Mouse (Mus musculus) megakaryocyte, embryonic 14.5 days (primary cell): ENCODE measurements around the gene Prlr.

ENCODE experiments used
- FLI1 ChIP-seq: IDR thresholded peaks from 2 replicates; pipeline ENCODE4 v1.6.1; 2012; ENCODE audit warnings: low read length, inconsistent platforms, mixed read lengths
- GATA1 ChIP-seq: IDR thresholded peaks from 3 replicates; pipeline ENCODE4 v1.6.1; 2012; ENCODE audit warnings: mixed read lengths, low read length, inconsistent platforms, borderline replicate concordance

DNA sequence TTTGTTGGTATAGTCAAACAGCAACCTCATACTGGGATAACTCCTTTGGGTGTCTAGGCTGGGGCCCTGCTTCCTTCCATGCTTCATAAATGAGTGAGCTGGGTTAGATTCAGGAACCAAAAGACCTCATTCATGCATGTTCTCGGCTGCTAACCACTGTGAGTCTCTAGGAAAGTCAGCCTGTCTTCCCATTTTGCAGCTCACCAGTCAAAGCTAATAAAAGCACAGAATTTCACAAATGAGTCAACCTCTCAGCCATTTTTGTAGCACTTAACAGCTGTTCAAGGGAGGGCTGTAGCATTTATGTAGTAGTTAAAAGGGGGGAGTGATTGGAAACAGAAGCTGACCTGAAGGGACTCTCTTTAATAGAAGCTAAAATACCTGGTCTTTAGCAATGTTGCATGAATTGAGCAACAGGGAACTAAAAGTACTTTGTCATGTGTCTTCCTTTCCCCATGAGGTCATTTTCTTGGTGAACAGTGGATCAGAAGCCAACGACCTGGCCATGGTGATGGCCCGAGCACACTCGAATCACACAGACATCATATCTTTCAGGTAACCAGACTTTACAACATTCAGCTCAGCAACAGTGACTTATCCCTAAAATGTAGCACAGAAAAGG lies 201.4 kb downstream of the Prlr start:
- TF ChIP-seq GATA1, result no peak
- TF ChIP-seq FLI1, result no peak
